Mouse (Mus musculus) embryonic facial prominence, embryonic 11.5 days (tissue): ENCODE results near the gene Mt1. TPM values are rescaled to one million over a fixed set of nuclear protein-coding genes. Genes with fewer than 3 reads are reported as not detected.

Experiments used
- ATAC-seq: fragments of 200-750 bp; cut with Nextera tagmentation; replicated peaks from 2 replicates; pipeline ENCODE4 v1.8.0; 2017; ENCODE audit warnings: low read depth; ENCODE audit not compliant: insufficient number of reproducible peaks, low FRiP score, low TSS enrichment
- DNase-seq: peaks from one replicate; pipeline ENCODE4 v3.0.0-alpha.2; 2015; ENCODE audit warnings: low spot score
- H3K27ac ChIP-seq: fragments of 300-500 bp; sonication (generic); replicated peaks from 2 replicates; pipeline ENCODE4 v1.5.1; 2014; ENCODE audit warnings: mild to moderate bottlenecking, low read depth, low read length, control low read depth
- H3K27me3 ChIP-seq: fragments of 300-500 bp; sonication (generic); 2 replicates; pipeline ENCODE4 v1.6.1; 2014; ENCODE audit warnings: mild to moderate bottlenecking, low read length, moderate library complexity, mixed read lengths; ENCODE audit not compliant: control insufficient read depth, insufficient read depth
- H3K36me3 ChIP-seq: fragments of 300-500 bp; sonication (generic); replicated peaks from 2 replicates; pipeline ENCODE4 v1.6.1; 2014; ENCODE audit warnings: low read depth, mild to moderate bottlenecking, low read length, moderate library complexity, mixed read lengths; ENCODE audit not compliant: control insufficient read depth, insufficient read depth
- H3K4me1 ChIP-seq: fragments of 300-500 bp; sonication (generic); 2 replicates; pipeline ENCODE4 v1.6.1; 2014; ENCODE audit warnings: low read length, mixed read lengths; ENCODE audit not compliant: control insufficient read depth, insufficient read depth
- H3K4me2 ChIP-seq: fragments of 300-500 bp; sonication (generic); 2 replicates; pipeline ENCODE4 v1.6.1; 2014; ENCODE audit warnings: low read depth, mild to moderate bottlenecking, control low read depth, low read length, moderate library complexity
- H3K4me3 ChIP-seq: fragments of 300-500 bp; sonication (generic); 2 replicates; pipeline ENCODE4 v1.5.1; 2014; ENCODE audit warnings: low read depth, low read length, control low read depth
- H3K9ac ChIP-seq: fragments of 300-500 bp; sonication (generic); replicated peaks from 2 replicates; pipeline ENCODE4 v1.6.1; 2014; ENCODE audit warnings: mild to moderate bottlenecking, control low read depth, low read length
- H3K9me3 ChIP-seq: fragments of 300-500 bp; sonication (generic); replicated peaks from 2 replicates; pipeline ENCODE4 v1.6.1; 2016; ENCODE audit warnings: mild to moderate bottlenecking, low read length, inconsistent platforms, mixed read lengths; ENCODE audit not compliant: control insufficient read depth
- WGBS: fragments of 180-500 bp; shearing (Covaris S2); extraction: QIAGEN DNeasy Blood & Tissue Kit; methylation state at CpG from one replicate; pipeline ENCODE4 v1.1.7; 2014; 5-methylcytosine and 5-hydroxymethylcytosine counted together
- polyA plus RNA-seq: library from polyadenylated mRNA; unstranded; fragments of >200 nt; fragmentation: Nextera tagmentation; extraction: Ambion mirVana; gene quantifications from 2 replicates; pipeline ENCODE4 v1.2.1, GENCODE M21; 2014

Mt1 gene
- polyA plus RNA-seq, 1 experiment from 2014 or later = 99.7 TPM

DNA sequence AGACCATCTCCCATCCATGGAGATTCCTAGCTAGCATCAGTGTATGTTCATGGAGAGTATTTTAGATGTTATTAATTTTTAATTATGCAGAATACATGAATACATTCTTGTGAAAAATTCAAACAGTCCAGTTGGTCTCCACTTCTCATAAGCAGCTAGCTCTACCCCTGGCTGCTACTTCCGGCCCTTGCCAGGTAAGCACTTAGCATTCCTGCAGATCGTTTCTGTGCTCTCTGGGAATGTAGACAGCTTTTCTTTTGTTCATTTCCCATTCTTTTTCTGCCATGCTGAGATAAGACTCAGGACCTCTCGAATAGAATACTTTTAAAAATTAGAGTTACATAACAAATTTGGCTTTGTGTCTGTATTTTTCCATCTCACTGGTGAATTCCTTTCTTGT lies 25.2 kb downstream of the Mt1 start:
- Histone ChIP-seq H3K27ac (no peak overlapping the region), H3K27me3 (no peaks in the 10 kb centered on the region), H3K9ac (no peak overlapping the region), H3K36me3 (no peaks in the 10 kb centered on the region), H3K9me3 (no peaks in the 10 kb centered on the region), H3K4me3 (no peak overlapping the region), H3K4me1 (no peaks in the 10 kb centered on the region), H3K4me2 (no peak overlapping the region)
- ATAC-seq (no peak), DNase-seq (no peak)
- WGBS = 68% methylated on average over 3 of the region's 3 CpGs

DNA sequence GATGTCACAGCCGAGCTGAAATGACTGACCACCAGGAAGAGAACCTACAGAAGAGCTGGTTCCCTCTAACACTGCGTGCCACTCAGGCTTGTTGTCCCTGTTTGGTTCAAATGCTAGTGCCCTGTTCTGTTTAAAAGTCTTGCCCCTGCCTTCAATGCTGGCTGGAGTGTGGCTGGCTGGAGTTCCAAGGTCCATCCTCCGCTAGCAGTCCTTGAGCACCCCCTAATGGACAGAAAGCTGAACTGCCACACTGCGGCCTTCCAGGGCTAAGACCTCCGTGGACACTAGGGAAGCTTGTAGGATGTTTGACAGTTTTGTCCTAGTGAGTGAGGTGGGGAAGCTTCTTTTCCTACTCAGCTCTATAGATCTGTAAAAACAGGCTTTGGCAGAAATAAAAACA lies 26.9 kb downstream of the Mt1 start:
- Histone ChIP-seq H3K27me3 (no peaks in the 10 kb centered on the region), H3K4me2 (no peak overlapping the region), H3K9ac (no peak overlapping the region), H3K4me1 (no peaks in the 10 kb centered on the region), H3K9me3 (no peaks in the 10 kb centered on the region), H3K36me3 (no peaks in the 10 kb centered on the region), H3K27ac (no peak overlapping the region), H3K4me3 (no peak overlapping the region)
- DNase-seq = peak; percentile 89
- WGBS = 16% methylated on average over 5 of the region's 5 CpGs
- peak; percentile 34; the same call in 1 of the 2 replicates for ATAC-seq

DNA sequence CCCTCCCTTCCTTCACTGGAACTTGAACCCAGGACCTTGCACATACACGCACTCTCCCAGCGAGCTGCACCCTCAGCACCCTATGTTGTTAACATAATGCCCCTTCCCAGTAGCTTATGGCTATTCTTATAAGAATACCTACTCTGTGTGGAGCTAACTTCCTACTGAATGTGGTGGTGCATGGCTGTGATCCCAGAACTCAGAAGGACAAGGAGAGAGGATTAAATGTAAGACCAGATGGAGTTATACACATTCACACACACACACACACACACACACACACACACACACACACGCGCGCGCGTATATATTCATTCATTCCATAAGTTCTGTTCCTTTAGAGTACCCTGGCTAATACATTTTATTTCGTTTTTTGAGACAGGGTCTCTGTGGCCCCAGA lies 27.4 kb downstream of the Mt1 start:
- H3K36me3 ChIP-seq = no peaks in the 10 kb centered on the region
- no peaks in the 10 kb centered on the region for H3K27me3 ChIP-seq
- no peak for ATAC-seq
- H3K9ac ChIP-seq = no peak overlapping the region
- no peak overlapping the region for H3K27ac ChIP-seq
- H3K4me1 ChIP-seq = no peaks in the 10 kb centered on the region
- no peaks in the 10 kb centered on the region for H3K9me3 ChIP-seq
- H3K4me3 ChIP-seq = no peak overlapping the region
- 77% methylated on average over 8 of the region's 8 CpGs for WGBS
- DNase-seq = no peak
- no peak overlapping the region for H3K4me2 ChIP-seq

GRCm38 (mm10) chr8:94207491-94207890 lies 28.6 kb downstream of the Mt1 start:
- H3K9me3 ChIP-seq = no peaks in the 10 kb centered on the region
- no peak for ATAC-seq
- no peaks in the 10 kb centered on the region for H3K36me3 ChIP-seq
- DNase-seq = no peak
- WGBS = 69% methylated on average over 2 of the region's 2 CpGs
- no peak overlapping the region for H3K4me2 ChIP-seq
- no peak overlapping the region for H3K9ac ChIP-seq
- H3K4me1 ChIP-seq = no peaks in the 10 kb centered on the region
- no peak overlapping the region for H3K27ac ChIP-seq
- H3K27me3 ChIP-seq = no peaks in the 10 kb centered on the region
- H3K4me3 ChIP-seq = no peak overlapping the region

DNA sequence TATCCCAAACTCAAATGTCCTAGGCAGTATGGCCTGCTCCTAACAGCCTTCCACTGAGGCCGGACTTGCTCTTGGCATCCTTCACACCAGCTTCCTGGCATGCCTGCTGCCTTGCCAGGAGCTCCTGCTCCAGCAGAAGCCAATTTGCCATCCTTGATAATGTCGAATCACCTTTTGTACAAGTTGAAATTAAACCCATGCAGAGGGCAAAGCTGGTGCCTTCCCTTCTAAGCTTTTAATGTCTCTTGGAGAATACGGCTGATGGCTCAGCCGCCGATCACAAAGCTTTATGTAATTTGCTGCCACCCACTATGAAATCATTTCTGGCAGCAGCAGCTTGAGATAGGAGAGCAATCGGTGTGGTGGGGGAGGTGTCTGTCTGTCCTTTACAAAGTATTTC lies 30.8 kb downstream of the Mt1 start:
- Histone ChIP-seq H3K4me3 (no peak overlapping the region), H3K27me3 (no peaks in the 10 kb centered on the region), H3K9ac (no peak overlapping the region), H3K27ac (no peak overlapping the region), H3K36me3 (no peaks in the 10 kb centered on the region), H3K4me2 (no peak overlapping the region), H3K9me3 (no peaks in the 10 kb centered on the region), H3K4me1 (no peaks in the 10 kb centered on the region)
- WGBS = 84% methylated on average over 6 of the region's 6 CpGs
- no peak for ATAC-seq
- no peak for DNase-seq

DNA sequence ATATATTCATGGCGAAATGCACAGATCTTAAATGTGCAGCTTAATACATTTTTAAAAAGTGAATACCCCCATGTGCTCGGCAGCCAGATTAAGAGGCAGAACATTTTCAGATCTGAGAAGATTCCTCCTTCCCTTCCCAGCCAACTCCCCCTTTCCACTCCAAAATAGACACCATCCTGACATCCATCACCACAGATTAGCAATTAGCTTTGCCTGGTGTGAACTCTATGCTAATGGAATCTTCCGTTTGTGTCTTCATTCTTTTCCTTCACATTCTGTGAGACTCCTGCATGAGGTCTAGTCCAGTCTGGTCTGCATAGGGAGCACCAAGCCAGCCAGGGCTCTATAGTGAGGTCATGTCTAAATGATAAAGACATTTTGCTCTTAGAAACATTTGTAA lies 31.3 kb downstream of the Mt1 start:
- Histone ChIP-seq H3K4me2 (no peak overlapping the region), H3K36me3 (no peaks in the 10 kb centered on the region), H3K9me3 (no peaks in the 10 kb centered on the region), H3K4me3 (no peak overlapping the region), H3K27me3 (no peaks in the 10 kb centered on the region), H3K27ac (no peak overlapping the region), H3K9ac (no peak overlapping the region), H3K4me1 (no peaks in the 10 kb centered on the region)
- DNase-seq (no peak), ATAC-seq (no peak)
- 69% methylated on average over 3 of the region's 3 CpGs for WGBS

DNA sequence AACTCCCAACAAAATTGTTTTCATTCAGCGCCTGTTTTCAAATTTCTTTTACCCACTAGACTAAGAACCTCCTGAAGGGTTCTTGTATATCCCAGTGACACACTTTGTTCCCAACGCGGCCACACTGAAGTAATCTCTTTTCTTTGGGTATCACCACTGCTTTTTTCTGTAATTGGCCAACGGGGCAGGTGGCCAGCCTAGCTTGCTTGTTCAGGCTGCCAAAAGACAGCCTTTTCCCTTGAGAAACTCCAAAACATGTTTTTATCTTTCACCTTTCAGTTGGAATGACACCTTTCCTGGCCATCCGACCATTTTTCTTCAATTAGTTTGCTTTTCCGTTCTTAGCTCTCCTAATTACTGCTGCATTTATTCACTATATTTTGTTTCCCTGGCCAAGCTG lies 34.9 kb downstream of the Mt1 start:
- peak overlapping the region; percentile 84 for H3K4me2 ChIP-seq
- no peaks in the 10 kb centered on the region for H3K9me3 ChIP-seq
- H3K4me3 ChIP-seq = peak overlapping the region; percentile 78; the same call in 1 of the 2 replicates
- no peak for DNase-seq
- no peak overlapping the region for H3K27ac ChIP-seq
- H3K36me3 ChIP-seq = no peaks in the 10 kb centered on the region
- no peak overlapping the region; the same call in 1 of the 2 replicates for H3K9ac ChIP-seq
- 65% methylated on average over 6 of the region's 6 CpGs for WGBS
- ATAC-seq = no peak
- H3K27me3 ChIP-seq = no peaks in the 10 kb centered on the region
- H3K4me1 ChIP-seq = no peaks in the 10 kb centered on the region

- 0 out of 2 replicates have a peak within 1 kb of the TSS, but pooled peaks have one; percentile 3 for H3K27ac ChIP-seq
- DNase-seq (peak; percentile 99), ATAC-seq (peak; percentile 96)
- no peaks in the 10 kb centered on the region for H3K4me1 ChIP-seq
- H3K4me2 ChIP-seq = peak within 1 kb of the TSS; percentile 84
- H3K9me3 ChIP-seq = no peaks in the 10 kb centered on the region
- H3K4me3 ChIP-seq = peak within 1 kb of the TSS; percentile 78
- H3K36me3 ChIP-seq = no peaks in the 10 kb centered on the region
- no peaks in the 10 kb centered on the region for H3K27me3 ChIP-seq
- WGBS = under 1% methylated on average over 65 of the region's 68 CpGs
- H3K9ac ChIP-seq = peak within 1 kb of the TSS; percentile 70
These were observed 35.6 kb downstream of the Mt1 start, which contains the start of gene Nup93 for GRCm38 (mm10) chr8:94214252-94215173. Gene Nup93 (plus strand): TSS chr8:94214564.
